Mouse (Mus musculus) adrenal gland, postnatal 14 days (tissue): ENCODE data around the gene Ypel5. TPM values are rescaled to one million over a fixed set of nuclear protein-coding genes. Genes with fewer than 3 reads are reported as not detected.

Source experiments
- DNase-seq: peaks from one replicate; pipeline ENCODE4 v3.0.0; 2021; ENCODE audit warnings: mixed read lengths
- total RNA-seq: library from RNA; stranded (reverse); gene quantifications from 2 replicates; pipeline ENCODE4 v1.2.3, GENCODE M21; 2021

Ypel5 gene
- total RNA-seq, 1 experiment from 2014 or later: 58.6 TPM

GRCm38 (mm10) chr17:72839000-72839399, 2.7 kb downstream of the Ypel5 start:
- no peak for DNase-seq

GRCm38 (mm10) chr17:72844393-72844792, 8.1 kb downstream of the Ypel5 start:
- DNase-seq: no peak

- DNase-seq: no peak
Measured at GRCm38 (mm10) chr17:72844949-72845490, 8.8 kb downstream of the Ypel5 start.

GRCm38 (mm10) chr17:72845521-72845920, 9.3 kb downstream of the Ypel5 start:
- no peak for DNase-seq

- no peak for DNase-seq
Measured at GRCm38 (mm10) chr17:72855298-72855697, 19.0 kb downstream of the Ypel5 start.

GRCm38 (mm10) chr17:72857677-72858633, 21.7 kb downstream of the Ypel5 start:
- peak; percentile 75 for DNase-seq

GRCm38 (mm10) chr17:72863226-72863625, 27.0 kb downstream of the Ypel5 start:
- DNase-seq: no peak

- DNase-seq: no peak
Measured at GRCm38 (mm10) chr17:72866624-72867245, 30.5 kb downstream of the Ypel5 start.

- DNase-seq: no peak
Measured at GRCm38 (mm10) chr17:72868181-72868580, 31.9 kb downstream of the Ypel5 start.

GRCm38 (mm10) chr17:72878979-72879378, 42.7 kb downstream of the Ypel5 start:
- no peak for DNase-seq

- DNase-seq: no peak
Measured at GRCm38 (mm10) chr17:72880156-72880555, 43.9 kb downstream of the Ypel5 start.

- DNase-seq: no peak
Measured at GRCm38 (mm10) chr17:72881051-72881450, 44.8 kb downstream of the Ypel5 start.

- DNase-seq: no peak
Measured at GRCm38 (mm10) chr17:72881804-72882203, 45.6 kb downstream of the Ypel5 start.

- DNase-seq: peak; percentile 72
Measured at GRCm38 (mm10) chr17:72889556-72890397, 53.5 kb downstream of the Ypel5 start.

GRCm38 (mm10) chr17:72890398-72890898, 54.2 kb downstream of the Ypel5 start:
- DNase-seq: no peak

- DNase-seq: no peak
Measured at GRCm38 (mm10) chr17:72891556-72891955, 55.3 kb downstream of the Ypel5 start.

- no peak for DNase-seq
Measured at GRCm38 (mm10) chr17:72895506-72895905, 59.3 kb downstream of the Ypel5 start.

- DNase-seq: no peak
Measured at GRCm38 (mm10) chr17:72897076-72897475, 60.8 kb downstream of the Ypel5 start.

GRCm38 (mm10) chr17:72897961-72898360, 61.7 kb downstream of the Ypel5 start:
- DNase-seq: no peak

- DNase-seq: no peak
Measured at GRCm38 (mm10) chr17:72898775-72899174, 62.5 kb downstream of the Ypel5 start.
